In the genomic region with DNA sequence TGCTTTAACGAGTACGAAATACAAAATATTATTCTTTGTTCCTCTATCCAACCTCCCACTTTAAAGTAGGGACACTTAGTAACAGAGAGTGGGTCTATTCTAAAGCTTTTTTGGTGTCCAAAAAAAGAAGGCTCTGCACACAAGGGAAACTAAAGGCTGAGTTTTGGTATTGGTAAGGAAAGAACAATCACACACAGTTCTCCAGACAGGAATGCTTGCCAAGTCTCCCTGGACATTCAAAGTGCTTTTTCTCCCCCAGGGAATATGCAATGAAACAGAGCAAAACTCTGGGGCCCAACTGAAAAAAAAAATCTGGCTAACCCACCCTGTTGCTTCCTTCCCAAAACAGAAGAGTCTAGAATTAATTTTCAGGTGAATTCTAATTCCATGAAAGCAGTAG, we compare ENCODE assay signal across 13 mouse cellular contexts. TPM values are rescaled to one million over a fixed set of nuclear protein-coding genes. Genes with fewer than 3 reads are reported as not detected.
A peak's percentile ranks its signal among the peaks of the same experiment; 100 is the strongest.
DNase-seq lines count a peak whose midpoint lies in the region; ATAC-seq and TF ChIP-seq lines count a peak whose summit lies in the region.
"Had no signal": no experiment of that assay in that cellular context is flagged by ENCODE, and none has a peak within 500 bp of the region (broad histone marks: within the 10 kb centered on the region; RNA-seq: fewer than 3 reads in every experiment).

No protein-coding gene starts in this region.

- no peak for TF ChIP-seq CTCF in thymus, adult 2 months (IDR thresholded peaks at IDR 0.05; ENCODE audit: borderline replicate concordance, control insufficient read depth, extremely low read depth, insufficient read depth, low read length, poor library complexity)

- no peaks in the 10 kb centered on the region for H3K9me3 ChIP-seq in hindbrain, embryonic 14.5 days (ENCODE audit: control insufficient read depth, low read length)
- no peaks in the 10 kb centered on the region for H3K9me3 ChIP-seq in hindbrain, embryonic 10.5 days
- no peaks in the 10 kb centered on the region for H3K9me3 ChIP-seq in lung, embryonic 16.5 days (ENCODE audit: control insufficient read depth, low read length)
- no peaks in the 10 kb centered on the region for H3K9me3 ChIP-seq in forebrain, embryonic 15.5 days
- no peaks in the 10 kb centered on the region for H3K9me3 ChIP-seq in neural tube, embryonic 14.5 days (ENCODE audit: control insufficient read depth, low read length)
- H3K9me3 ChIP-seq: heart, embryonic 12.5 days; neural tube, embryonic 12.5 days had no signal

- peak overlapping the region; percentile 47; the same call in 1 of the 2 replicates for H3K27ac ChIP-seq in hindbrain, embryonic 14.5 days
- no peak overlapping the region for H3K27ac ChIP-seq in hindbrain, embryonic 10.5 days
- H3K27ac ChIP-seq in lung, embryonic 16.5 days (ENCODE audit: low read length) = peak overlapping the region; percentile 84
- H3K27ac ChIP-seq in forebrain, embryonic 15.5 days (replicated peaks) = peak overlapping the region; percentile 78
- no peak overlapping the region for H3K27ac ChIP-seq in neural tube, embryonic 14.5 days (ENCODE audit: low read depth, low read length)
- no peak overlapping the region for H3K27ac ChIP-seq in thymus, adult 2 months (ENCODE audit: control insufficient read depth, insufficient read depth, low read length)
- H3K27ac ChIP-seq: macrophage; neural tube, embryonic 12.5 days had no signal

- no peaks in the 10 kb centered on the region for H3K36me3 ChIP-seq in hindbrain, embryonic 14.5 days (replicated peaks; ENCODE audit: control insufficient read depth, insufficient read depth)
- H3K36me3 ChIP-seq in hindbrain, embryonic 10.5 days = no peaks in the 10 kb centered on the region
- H3K36me3 ChIP-seq in lung, embryonic 16.5 days (ENCODE audit: control insufficient read depth, insufficient read depth, low read length) = no peaks in the 10 kb centered on the region
- H3K36me3 ChIP-seq in forebrain, embryonic 15.5 days = no peaks in the 10 kb centered on the region
- no peaks in the 10 kb centered on the region for H3K36me3 ChIP-seq in neural tube, embryonic 14.5 days (ENCODE audit: control insufficient read depth, insufficient read depth, low read length)
- H3K36me3 ChIP-seq in thymus, adult 2 months (ENCODE audit: control insufficient read depth, insufficient read depth, low read length) = no peaks in the 10 kb centered on the region
- H3K36me3 ChIP-seq: heart, embryonic 12.5 days; neural tube, embryonic 12.5 days had no signal

- H3K4me2 ChIP-seq in hindbrain, embryonic 14.5 days (replicated peaks) = peak overlapping the region; percentile 18
- H3K4me2 ChIP-seq in lung, embryonic 16.5 days (ENCODE audit: low read depth, low read length) = peak overlapping the region; percentile 38
- peak overlapping the region; percentile 33 for H3K4me2 ChIP-seq in forebrain, embryonic 15.5 days (replicated peaks)
- no peak overlapping the region; the same call in 1 of the 2 replicates for H3K4me2 ChIP-seq in neural tube, embryonic 14.5 days (ENCODE audit: low read depth, low read length)
- H3K4me2 ChIP-seq: heart, embryonic 12.5 days; neural tube, embryonic 12.5 days had no signal

- no peak overlapping the region for H3K9ac ChIP-seq in hindbrain, embryonic 14.5 days
- peak overlapping the region; percentile 59 for H3K9ac ChIP-seq in lung, embryonic 16.5 days (ENCODE audit: low read length)
- peak overlapping the region; percentile 29; the same call in 1 of the 2 replicates for H3K9ac ChIP-seq in forebrain, embryonic 15.5 days (replicated peaks)
- H3K9ac ChIP-seq in neural tube, embryonic 14.5 days (replicated peaks; ENCODE audit: low read depth, low read length) = no peak overlapping the region
- H3K9ac ChIP-seq: heart, embryonic 12.5 days; neural tube, embryonic 12.5 days had no signal

- no peak for DNase-seq in hindbrain, embryonic 14.5 days (ENCODE audit: low spot score)
- DNase-seq in hindbrain, embryonic 10.5 days (ENCODE audit: low spot score) = no peak
- DNase-seq in lung, postnatal 4 days = no peak
- no peak for DNase-seq in thymus, adult 2 months
- no peak for DNase-seq in urinary bladder, postnatal 10 days (ENCODE audit: low spot score)
- DNase-seq: embryo, embryonic 11 days; thymus, adult 18-20 months had no signal

- peak overlapping the region; percentile 19 for H3K4me3 ChIP-seq in hindbrain, embryonic 14.5 days (replicated peaks; ENCODE audit: low read length)
- no peak overlapping the region for H3K4me3 ChIP-seq in hindbrain, embryonic 10.5 days
- peak overlapping the region; percentile 54 for H3K4me3 ChIP-seq in lung, embryonic 16.5 days (ENCODE audit: low read length)
- H3K4me3 ChIP-seq in forebrain, embryonic 15.5 days = peak overlapping the region; percentile 33
- peak overlapping the region; percentile 9; the same call in 1 of the 2 replicates for H3K4me3 ChIP-seq in neural tube, embryonic 14.5 days (ENCODE audit: low read depth, low read length)
- H3K4me3 ChIP-seq in thymus, adult 2 months (ENCODE audit: control insufficient read depth, insufficient read depth, low read length) = no peak overlapping the region
- H3K4me3 ChIP-seq: heart, embryonic 12.5 days; neural tube, embryonic 12.5 days had no signal

- TF ChIP-seq POLR2A in thymus, adult 2 months (IDR thresholded peaks at IDR 0.05; ENCODE audit: control insufficient read depth, extremely low read depth, insufficient read depth, low read length, poor library complexity) = no peak

- H3K4me1 ChIP-seq in hindbrain, embryonic 14.5 days (replicated peaks; ENCODE audit: control insufficient read depth, insufficient read depth, low read length) = no peaks in the 10 kb centered on the region
- H3K4me1 ChIP-seq in hindbrain, embryonic 10.5 days (replicated peaks) = no peaks in the 10 kb centered on the region
- no peaks in the 10 kb centered on the region; the same call in 1 of the 2 replicates for H3K4me1 ChIP-seq in lung, embryonic 16.5 days (replicated peaks; ENCODE audit: control insufficient read depth, insufficient read depth, low read length)
- H3K4me1 ChIP-seq in forebrain, embryonic 15.5 days = peaks cover 18% of the 10 kb centered on the region
- no peaks in the 10 kb centered on the region for H3K4me1 ChIP-seq in neural tube, embryonic 14.5 days (ENCODE audit: control insufficient read depth, insufficient read depth, low read length)
- H3K4me1 ChIP-seq in thymus, adult 2 months (replicated peaks; ENCODE audit: control insufficient read depth, insufficient read depth, low read length) = no peaks in the 10 kb centered on the region
- H3K4me1 ChIP-seq: heart, embryonic 12.5 days; neural tube, embryonic 12.5 days had no signal

- WGBS in hindbrain, embryonic 14.5 days = 76% methylated on average over 2 of the region's 2 CpGs
- WGBS in hindbrain, embryonic 10.5 days = 93% methylated on average over 2 of the region's 2 CpGs
- WGBS in lung, embryonic 16.5 days = 53% methylated on average over 2 of the region's 2 CpGs
- WGBS in forebrain, embryonic 15.5 days = 35% methylated on average over 2 of the region's 2 CpGs
- 73% methylated on average over 2 of the region's 2 CpGs for WGBS in neural tube, embryonic 14.5 days
- 96% methylated on average over 2 of the region's 2 CpGs for WGBS in thymus, adult 2 months

- H3K27me3 ChIP-seq in hindbrain, embryonic 14.5 days (ENCODE audit: control insufficient read depth, insufficient read depth, low read length) = no peaks in the 10 kb centered on the region
- H3K27me3 ChIP-seq in hindbrain, embryonic 10.5 days (ENCODE audit: insufficient read depth, poor library complexity, severe bottlenecking) = no peaks in the 10 kb centered on the region
- no peaks in the 10 kb centered on the region for H3K27me3 ChIP-seq in lung, embryonic 16.5 days (ENCODE audit: control insufficient read depth, insufficient read depth, low read depth, low read length)
- H3K27me3 ChIP-seq in forebrain, embryonic 15.5 days = no peaks in the 10 kb centered on the region
- H3K27me3 ChIP-seq in neural tube, embryonic 14.5 days (ENCODE audit: control insufficient read depth, insufficient read depth, low read length) = no peaks in the 10 kb centered on the region
- H3K27me3 ChIP-seq in thymus, adult 2 months (ENCODE audit: control insufficient read depth, insufficient read depth, low read length) = no peaks in the 10 kb centered on the region
- H3K27me3 ChIP-seq: heart, embryonic 12.5 days; neural tube, embryonic 12.5 days had no signal

- no peak for ATAC-seq in hindbrain, embryonic 14.5 days (ENCODE audit: low FRiP score)
- ATAC-seq in lung, embryonic 16.5 days (ENCODE audit: low read depth) = no peak
- peak; percentile 21; the same call in 1 of the 2 replicates for ATAC-seq in forebrain, embryonic 15.5 days (replicated peaks)
- no peak for ATAC-seq in neural tube, embryonic 14.5 days (ENCODE audit: low read depth)

RNA-seq across cellular contexts. Expression of a gene that starts 0.6 kb away (rescaled TPM):
- polyA plus RNA-seq in hindbrain, embryonic 14.5 days (2014; fragmentation: Nextera tagmentation; extraction: Ambion mirVana) = 14.9 and 16.3 TPM in 2 replicates
- 1.7 and 1.8 TPM in 2 replicates for polyA plus RNA-seq in hindbrain, embryonic 10.5 days (2016; fragmentation: Nextera tagmentation; extraction: Ambion mirVana)
- polyA plus RNA-seq in lung, embryonic 16.5 days (2015; fragmentation: Nextera tagmentation; extraction: Ambion mirVana) = 49.4 and 58.9 TPM in 2 replicates
- 13.2 and 13.9 TPM in 2 replicates for polyA plus RNA-seq in forebrain, embryonic 15.5 days (2015; fragmentation: Nextera tagmentation; extraction: Ambion mirVana)
- polyA plus RNA-seq in neural tube, embryonic 14.5 days (2014; fragmentation: Nextera tagmentation; extraction: Ambion mirVana) = 14.7 and 21.3 TPM in 2 replicates
- 5.5 and 7.1 TPM in 2 replicates for polyA plus RNA-seq in thymus, adult 2 months (2012; rRNA removed)

RNA-seq across cellular contexts. Expression of a gene that starts 44.0 kb away (rescaled TPM):
- polyA plus RNA-seq in hindbrain, embryonic 14.5 days (2014; fragmentation: Nextera tagmentation; extraction: Ambion mirVana) = 61.5 and 62.4 TPM in 2 replicates
- polyA plus RNA-seq in hindbrain, embryonic 10.5 days (2016; fragmentation: Nextera tagmentation; extraction: Ambion mirVana) = 52.4 and 66.8 TPM in 2 replicates
- 29.8 and 30.9 TPM in 2 replicates for polyA plus RNA-seq in lung, embryonic 16.5 days (2015; fragmentation: Nextera tagmentation; extraction: Ambion mirVana)
- polyA plus RNA-seq in forebrain, embryonic 15.5 days (2015; fragmentation: Nextera tagmentation; extraction: Ambion mirVana) = 55.8 and 59.1 TPM in 2 replicates
- 66.0 and 79.1 TPM in 2 replicates for polyA plus RNA-seq in neural tube, embryonic 14.5 days (2014; fragmentation: Nextera tagmentation; extraction: Ambion mirVana)
- 2.6 and 4.1 TPM in 2 replicates for polyA plus RNA-seq in thymus, adult 2 months (2012; rRNA removed)

Comparison
In these comparisons a context has a peak if more than half of its experiments do, and no peak if none do; other contexts are left out.
1. H3K27ac ChIP-seq: peak in hindbrain, embryonic 14.5 days (single experiment), lung, embryonic 16.5 days (single experiment) and forebrain, embryonic 15.5 days (single experiment); none in hindbrain, embryonic 10.5 days (single experiment), neural tube, embryonic 14.5 days (single experiment) and thymus, adult 2 months (single experiment).
2. H3K4me3 ChIP-seq: peak in hindbrain, embryonic 14.5 days (single experiment), lung, embryonic 16.5 days (single experiment), forebrain, embryonic 15.5 days (single experiment) and neural tube, embryonic 14.5 days (single experiment); none in hindbrain, embryonic 10.5 days (single experiment) and thymus, adult 2 months (single experiment).
3. H3K9ac ChIP-seq: peak in lung, embryonic 16.5 days (single experiment) and forebrain, embryonic 15.5 days (single experiment); none in hindbrain, embryonic 14.5 days (single experiment) and neural tube, embryonic 14.5 days (single experiment).